Mouse (Mus musculus) ES-Bruce4 (cell line): Measurements from ENCODE around the gene Zfp367.

Source experiments
- CTCF ChIP-seq: IDR thresholded peaks from one replicate; pipeline ENCODE4 v1.8.1; 2011; ENCODE audit warnings: low read depth, low read length
- EP300 ChIP-seq: IDR thresholded peaks from 2 replicates; pipeline ENCODE4 v1.6.1; 2011; ENCODE audit warnings: low read depth, low read length; ENCODE audit not compliant: insufficient read depth
- POLR2A ChIP-seq: IDR thresholded peaks from one replicate; pipeline ENCODE4 v1.8.1; 2011; ENCODE audit warnings: low read length; ENCODE audit not compliant: insufficient read depth

DNA sequence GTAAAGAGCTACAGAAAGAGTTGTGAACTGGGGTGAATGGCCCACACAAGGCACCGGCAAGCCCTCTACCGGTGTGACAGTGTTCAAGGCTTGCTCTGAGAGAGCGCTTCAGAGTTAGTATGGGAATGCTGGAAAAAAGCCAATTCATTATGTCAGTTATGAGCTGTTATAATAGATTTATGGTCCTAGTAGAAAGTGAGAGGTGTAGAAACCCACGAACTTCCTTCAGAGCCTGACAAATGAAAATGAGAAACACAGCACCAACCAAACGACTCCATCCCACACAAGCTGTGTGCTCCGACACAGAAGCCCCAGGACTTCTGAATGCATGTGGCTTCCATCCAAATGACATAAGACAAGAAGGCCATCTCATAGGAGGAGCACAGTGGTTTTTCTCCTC lies 44.9 kb upstream of the Zfp367 start:
- TF ChIP-seq CTCF (no peak), POLR2A (no peak), EP300 (no peak)
